In the genomic region with DNA sequence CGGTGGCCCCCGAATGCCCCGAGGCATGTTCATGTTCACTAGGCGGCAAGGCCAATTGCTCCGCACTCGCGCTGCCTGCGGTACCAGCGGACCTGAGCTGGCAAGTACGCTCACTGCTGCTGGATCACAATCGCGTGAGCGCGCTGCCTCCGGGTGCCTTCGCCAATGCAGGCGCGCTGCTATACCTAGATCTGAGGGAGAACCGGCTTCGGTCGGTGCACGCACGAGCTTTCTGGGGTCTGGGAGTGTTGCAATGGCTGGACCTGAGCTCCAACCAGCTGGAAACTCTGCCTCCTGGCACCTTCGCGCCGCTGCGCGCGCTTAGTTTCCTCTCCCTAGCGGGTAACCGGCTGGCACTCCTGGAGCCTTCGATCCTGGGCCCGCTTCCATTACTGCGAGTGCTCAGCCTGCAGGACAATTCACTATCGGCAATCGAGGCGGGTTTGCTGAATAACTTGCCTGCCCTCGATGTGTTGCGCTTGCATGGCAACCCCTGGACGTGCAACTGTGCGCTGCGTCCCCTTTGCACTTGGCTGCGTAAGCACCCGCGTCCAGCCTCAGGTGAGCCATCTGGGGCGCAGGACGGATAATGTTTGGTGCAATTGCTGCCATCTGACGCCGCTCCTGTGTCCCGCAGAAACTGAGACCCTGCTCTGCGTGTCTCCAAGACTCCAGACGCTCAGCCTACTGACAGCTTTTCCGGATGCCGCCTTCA, we compare ENCODE assay signal across 9 mouse cellular contexts. TPM values are rescaled to one million over a fixed set of nuclear protein-coding genes. Genes with fewer than 3 reads are reported as not detected.
DNase-seq lines count a peak whose midpoint lies in the region; ATAC-seq lines count a peak whose summit lies in the region.
"Had no signal": no experiment of that assay in that cellular context is flagged by ENCODE, and none has a peak within 500 bp of the region (broad histone marks: within the 10 kb centered on the region; RNA-seq: fewer than 3 reads in every experiment).

No protein-coding gene starts in this region.

- H3K9ac ChIP-seq in heart, embryonic 11.5 days (ENCODE audit: low read depth, low read length): no peak overlapping the region
- peak overlapping the region; percentile 21 for H3K9ac ChIP-seq in forebrain, embryonic 13.5 days
- H3K9ac ChIP-seq in midbrain, embryonic 14.5 days (replicated peaks; ENCODE audit: low read length): peak overlapping the region; percentile 36; the same call in 1 of the 2 replicates

- peak overlapping the region; percentile 44 for H3K4me2 ChIP-seq in heart, embryonic 11.5 days
- peak overlapping the region; percentile 51 for H3K4me2 ChIP-seq in forebrain, embryonic 13.5 days
- H3K4me2 ChIP-seq in midbrain, embryonic 14.5 days (ENCODE audit: low read length): peak overlapping the region; percentile 49

- peak overlapping the region; percentile 16 for H3K4me3 ChIP-seq in heart, embryonic 11.5 days (ENCODE audit: low read depth, low read length)
- H3K4me3 ChIP-seq in forebrain, embryonic 13.5 days: peak overlapping the region; percentile 27
- H3K4me3 ChIP-seq in midbrain, embryonic 14.5 days (replicated peaks; ENCODE audit: low read depth, low read length): peak overlapping the region; percentile 22

- 0 out of 2 replicates have a peak, but pooled peaks cover under 1% of the 10 kb centered on the region for H3K36me3 ChIP-seq in heart, embryonic 11.5 days (ENCODE audit: control insufficient read depth, insufficient read depth, low read length)
- H3K36me3 ChIP-seq in forebrain, embryonic 13.5 days (ENCODE audit: poor library complexity, severe bottlenecking): peaks cover 15% of the 10 kb centered on the region
- peaks cover 12% of the 10 kb centered on the region for H3K36me3 ChIP-seq in midbrain, embryonic 14.5 days (ENCODE audit: control insufficient read depth, insufficient read depth, low read length)

- H3K4me1 ChIP-seq in heart, embryonic 11.5 days (ENCODE audit: control insufficient read depth, insufficient read depth, low read length): peaks cover 16% of the 10 kb centered on the region; the same call in 1 of the 2 replicates
- H3K4me1 ChIP-seq in forebrain, embryonic 13.5 days: peaks cover 26% of the 10 kb centered on the region
- H3K4me1 ChIP-seq in midbrain, embryonic 14.5 days (ENCODE audit: control insufficient read depth, insufficient read depth, low read length): 0 out of 2 replicates have a peak, but pooled peaks cover 5% of the 10 kb centered on the region

- H3K9me3 ChIP-seq in heart, embryonic 11.5 days (replicated peaks; ENCODE audit: control insufficient read depth, low read length): no peaks in the 10 kb centered on the region
- H3K9me3 ChIP-seq in forebrain, embryonic 13.5 days (replicated peaks): no peaks in the 10 kb centered on the region
- H3K9me3 ChIP-seq in midbrain, embryonic 14.5 days (ENCODE audit: control insufficient read depth, low read length): no peaks in the 10 kb centered on the region

- no peak overlapping the region for H3K27ac ChIP-seq in heart, embryonic 11.5 days (ENCODE audit: low read depth, low read length)
- H3K27ac ChIP-seq in forebrain, embryonic 13.5 days: no peak overlapping the region
- no peak overlapping the region for H3K27ac ChIP-seq in midbrain, embryonic 14.5 days (replicated peaks; ENCODE audit: low read depth, low read length)

- ATAC-seq in heart, embryonic 11.5 days (replicated peaks; ENCODE audit: insufficient number of reproducible peaks, low FRiP score, low TSS enrichment): no peak
- ATAC-seq in forebrain, embryonic 13.5 days: no peak
- ATAC-seq in midbrain, embryonic 14.5 days (ENCODE audit: low FRiP score, low TSS enrichment): no peak

- no peak for DNase-seq in heart, adult 11 months
- peak; percentile 70 for DNase-seq in ZHBTc4 (ENCODE audit: low read depth, low spot score)
- DNase-seq in kidney, postnatal 25 days: peak; percentile 34 to 62
- DNase-seq in midbrain, embryonic 14.5 days: peak; percentile 71
- no peak for DNase-seq in thymus, postnatal 0 days (ENCODE audit: low spot score)
- DNase-seq in gastrocnemius, adult 8-10 months (ENCODE audit: low spot score in 2 of 2): no peak

- WGBS in heart, embryonic 11.5 days (ENCODE audit: insufficient replicate concordance): 2% methylated on average over 54 of the region's 54 CpGs
- 2% methylated on average over 54 of the region's 54 CpGs for WGBS in forebrain, embryonic 13.5 days
- 2% methylated on average over 54 of the region's 54 CpGs for WGBS in midbrain, embryonic 14.5 days

- peaks cover 76% of the 10 kb centered on the region for H3K27me3 ChIP-seq in heart, embryonic 11.5 days (ENCODE audit: control insufficient read depth, insufficient read depth, low read length)
- peaks cover 78% of the 10 kb centered on the region for H3K27me3 ChIP-seq in forebrain, embryonic 13.5 days
- peaks cover 59% of the 10 kb centered on the region for H3K27me3 ChIP-seq in midbrain, embryonic 14.5 days (ENCODE audit: control insufficient read depth, insufficient read depth, low read length)

RNA-seq across cellular contexts. Expression of a gene that starts 0.5 kb away (rescaled TPM):
- not detected in 2 replicates for polyA plus RNA-seq in heart, embryonic 11.5 days (2014; fragmentation: Nextera tagmentation; extraction: Ambion mirVana)
- polyA plus RNA-seq in forebrain, embryonic 13.5 days (2015; fragmentation: Nextera tagmentation; extraction: Ambion mirVana): 0.14 TPM in 1 of 2 replicates, not detected in the other
- polyA plus RNA-seq in midbrain, embryonic 14.5 days (2014; fragmentation: Nextera tagmentation; extraction: Ambion mirVana): 0.30 TPM in 1 of 2 replicates, not detected in the other
- polyA plus RNA-seq in thymus, postnatal 0 days (2015; fragmentation: Nextera tagmentation; extraction: Ambion mirVana): 1.4 and 3.6 TPM in 2 replicates
- total RNA-seq in gastrocnemius, adult 8-10 months (2022): not detected
- total RNA-seq: CH12.LX had no signal

RNA-seq across cellular contexts. Expression of a gene that starts 2.3 kb away (rescaled TPM):
- not detected in 2 replicates for polyA plus RNA-seq in heart, embryonic 11.5 days (2014; fragmentation: Nextera tagmentation; extraction: Ambion mirVana)
- polyA plus RNA-seq in forebrain, embryonic 13.5 days (2015; fragmentation: Nextera tagmentation; extraction: Ambion mirVana): not detected in 2 replicates
- not detected in 2 replicates for polyA plus RNA-seq in midbrain, embryonic 14.5 days (2014; fragmentation: Nextera tagmentation; extraction: Ambion mirVana)
- polyA plus RNA-seq in thymus, postnatal 0 days (2015; fragmentation: Nextera tagmentation; extraction: Ambion mirVana): not detected in 2 replicates
- total RNA-seq in gastrocnemius, adult 8-10 months (2022): not detected
- total RNA-seq: CH12.LX had no signal

RNA-seq across cellular contexts. Expression of a gene that starts 18.0 kb away (rescaled TPM):
- polyA plus RNA-seq in heart, embryonic 11.5 days (2014; fragmentation: Nextera tagmentation; extraction: Ambion mirVana): 73.0 and 76.1 TPM in 2 replicates
- 126 and 148 TPM in 2 replicates for polyA plus RNA-seq in forebrain, embryonic 13.5 days (2015; fragmentation: Nextera tagmentation; extraction: Ambion mirVana)
- polyA plus RNA-seq in midbrain, embryonic 14.5 days (2014; fragmentation: Nextera tagmentation; extraction: Ambion mirVana): 112 and 117 TPM in 2 replicates
- 71.5 and 80.6 TPM in 2 replicates for polyA plus RNA-seq in thymus, postnatal 0 days (2015; fragmentation: Nextera tagmentation; extraction: Ambion mirVana)
- total RNA-seq in gastrocnemius, adult 8-10 months (2022): 10 to 100 TPM; 30.4 to 33.4 (median 31.3) TPM

RNA-seq across cellular contexts. Expression of a gene that starts 18.0 kb away (rescaled TPM):
- 156 and 175 TPM in 2 replicates for polyA plus RNA-seq in heart, embryonic 11.5 days (2014; fragmentation: Nextera tagmentation; extraction: Ambion mirVana)
- polyA plus RNA-seq in forebrain, embryonic 13.5 days (2015; fragmentation: Nextera tagmentation; extraction: Ambion mirVana): 233 and 245 TPM in 2 replicates
- polyA plus RNA-seq in midbrain, embryonic 14.5 days (2014; fragmentation: Nextera tagmentation; extraction: Ambion mirVana): 196 TPM in 2 replicates
- 322 and 323 TPM in 2 replicates for polyA plus RNA-seq in thymus, postnatal 0 days (2015; fragmentation: Nextera tagmentation; extraction: Ambion mirVana)
- total RNA-seq in gastrocnemius, adult 8-10 months (2022): 10 to 100 TPM; 29.0 to 36.4 (median 31.2) TPM

RNA-seq across cellular contexts. Expression of a gene that starts 27.8 kb away (rescaled TPM):
- 3.3 TPM in 2 replicates for polyA plus RNA-seq in heart, embryonic 11.5 days (2014; fragmentation: Nextera tagmentation; extraction: Ambion mirVana)
- polyA plus RNA-seq in forebrain, embryonic 13.5 days (2015; fragmentation: Nextera tagmentation; extraction: Ambion mirVana): 9.7 and 10.8 TPM in 2 replicates
- 13.1 and 13.3 TPM in 2 replicates for polyA plus RNA-seq in midbrain, embryonic 14.5 days (2014; fragmentation: Nextera tagmentation; extraction: Ambion mirVana)
- polyA plus RNA-seq in thymus, postnatal 0 days (2015; fragmentation: Nextera tagmentation; extraction: Ambion mirVana): 10.2 and 12.6 TPM in 2 replicates
- total RNA-seq in gastrocnemius, adult 8-10 months (2022): 1 to 10 TPM; 2.0 to 5.3 (median 2.6) TPM

Comparison
In these comparisons a context has a peak if more than half of its experiments do, and no peak if none do; other contexts are left out.
1. DNase-seq: peak in ZHBTc4 (single experiment), kidney, postnatal 25 days (2 of 2) and midbrain, embryonic 14.5 days (single experiment); none in heart, adult 11 months (single experiment), thymus, postnatal 0 days (single experiment) and gastrocnemius, adult 8-10 months (0 of 2).
2. Peak in every context shown above with its lines, with median percentiles within 50 percentile points of each other: H3K4me2 ChIP-seq and H3K4me3 ChIP-seq.